Mouse (Mus musculus) embryonic facial prominence, embryonic 14.5 days (tissue): Measurements from ENCODE around the gene Gdpd3. TPM values are rescaled to one million over a fixed set of nuclear protein-coding genes. Genes with fewer than 3 reads are reported as not detected.
A peak's percentile ranks its signal among the peaks of the same experiment; 100 is the strongest.
"Not testable (repeated sequence)": the region's sequence is repeated elsewhere in the genome, so short reads cannot be mapped to it uniquely, and the experiment has no call there.

Experiments
- ATAC-seq: fragments of 200-750 bp; cut with Nextera tagmentation; 2 replicates; pipeline ENCODE4 v1.8.0; 2017; ENCODE audit warnings: low read depth, moderate number of reproducible peaks, moderate TSS enrichment
- DNase-seq: peaks from one replicate; pipeline ENCODE4 v3.0.0-alpha.2; 2015; ENCODE audit warnings: low spot score
- H3K27ac ChIP-seq: fragments of 300-500 bp; sonication (generic); replicated peaks from 2 replicates; pipeline ENCODE4 v1.5.1; 2014; ENCODE audit warnings: low read depth, mild to moderate bottlenecking, low read length, moderate library complexity
- H3K27me3 ChIP-seq: fragments of 300-500 bp; sonication (generic); replicated peaks from 2 replicates; pipeline ENCODE4 v1.6.1; 2014; ENCODE audit warnings: low read length; ENCODE audit not compliant: control insufficient read depth, insufficient read depth
- H3K36me3 ChIP-seq: fragments of 300-500 bp; sonication (generic); 2 replicates; pipeline ENCODE4 v1.6.1; 2014; ENCODE audit warnings: low read length, mixed read lengths; ENCODE audit not compliant: control insufficient read depth, insufficient read depth
- H3K4me1 ChIP-seq: fragments of 300-500 bp; sonication (generic); 2 replicates; pipeline ENCODE4 v1.6.1; 2014; ENCODE audit warnings: antibody characterized with exemption, low read length; ENCODE audit not compliant: control insufficient read depth, insufficient read depth
- H3K4me2 ChIP-seq: fragments of 300-500 bp; sonication (generic); 2 replicates; pipeline ENCODE4 v1.6.1; 2014; ENCODE audit warnings: low read depth, mild to moderate bottlenecking, low read length, moderate library complexity, mixed read lengths
- H3K4me3 ChIP-seq: fragments of 300-500 bp; sonication (generic); 2 replicates; pipeline ENCODE4 v1.5.1; 2014; ENCODE audit warnings: low read depth, mild to moderate bottlenecking, low read length
- H3K9ac ChIP-seq: fragments of 300-500 bp; sonication (generic); 2 replicates; pipeline ENCODE4 v1.6.1; 2014; ENCODE audit warnings: low read depth, mild to moderate bottlenecking, low read length, moderate library complexity, mixed read lengths
- H3K9me3 ChIP-seq: fragments of 300-500 bp; sonication (generic); 2 replicates; pipeline ENCODE4 v1.6.1; 2016; ENCODE audit warnings: low read length; ENCODE audit not compliant: control insufficient read depth
- WGBS: fragments of 180-500 bp; shearing (Covaris S2); extraction: QIAGEN DNeasy Blood & Tissue Kit; methylation state at CpG from one replicate; pipeline ENCODE4 v1.1.7; 2014; 5-methylcytosine and 5-hydroxymethylcytosine counted together
- polyA plus RNA-seq: library from polyadenylated mRNA; unstranded; fragments of >200 nt; fragmentation: Nextera tagmentation; extraction: Ambion mirVana; gene quantifications from 2 replicates; pipeline ENCODE4 v1.2.1, GENCODE M21; 2014

The Gdpd3 gene
- polyA plus RNA-seq, 1 experiment from 2014 or later = 5.1 TPM

- Histone ChIP-seq H3K4me1 (peaks cover 33% of the 10 kb centered on the region), H3K9ac (peak overlapping the region; percentile 90), H3K4me2 (peak overlapping the region; percentile 95), H3K36me3 (peaks cover 25% of the 10 kb centered on the region; the same call in 1 of the 2 replicates), H3K27me3 (no peaks in the 10 kb centered on the region), H3K27ac (peak overlapping the region; percentile 88), H3K4me3 (peak overlapping the region; percentile 85), H3K9me3 (no peaks in the 10 kb centered on the region)
- WGBS = 49% methylated on average over 10 of the region's 10 CpGs
- no peak for ATAC-seq
- peak; percentile 19 for DNase-seq
These were observed 11.3 kb downstream of the Gdpd3 start for GRCm38 (mm10) chr7:126777476-126777875.

GRCm38 (mm10) chr7:126778147-126778546, 12.0 kb downstream of the Gdpd3 start:
- 0 out of 2 replicates have a peak overlapping the region, but pooled peaks have one; percentile 85 for H3K4me3 ChIP-seq
- no peak for ATAC-seq
- WGBS = 85% methylated on average over 3 of the region's 3 CpGs
- no peak overlapping the region for H3K27ac ChIP-seq
- H3K9ac ChIP-seq = peak overlapping the region; percentile 90; the same call in 1 of the 2 replicates
- H3K4me1 ChIP-seq = peaks cover 33% of the 10 kb centered on the region
- H3K27me3 ChIP-seq = no peaks in the 10 kb centered on the region
- peak overlapping the region; percentile 95; the same call in 1 of the 2 replicates for H3K4me2 ChIP-seq
- no peaks in the 10 kb centered on the region for H3K9me3 ChIP-seq
- H3K36me3 ChIP-seq = peaks cover 21% of the 10 kb centered on the region; the same call in 1 of the 2 replicates
- no peak for DNase-seq

- H3K9ac ChIP-seq, ATAC-seq, H3K27me3 ChIP-seq, DNase-seq, H3K27ac ChIP-seq, H3K4me3 ChIP-seq, H3K9me3 ChIP-seq, H3K4me2 ChIP-seq: not testable (repeated sequence)
- WGBS = 93% methylated on average over 7 of the region's 7 CpGs
- peaks cover 33% of the 10 kb centered on the region for H3K4me1 ChIP-seq
- H3K36me3 ChIP-seq = peaks cover 19% of the 10 kb centered on the region; the same call in 1 of the 2 replicates
These were observed 13.0 kb downstream of the Gdpd3 start for GRCm38 (mm10) chr7:126779101-126779500.

- ATAC-seq = peak; percentile 77
- Histone ChIP-seq H3K9ac (peak overlapping the region; percentile 66), H3K4me2 (peak overlapping the region; percentile 93), H3K4me1 (peaks cover 33% of the 10 kb centered on the region), H3K27ac (peak overlapping the region; percentile 35), H3K4me3 (peak overlapping the region; percentile 46), H3K9me3 (no peaks in the 10 kb centered on the region), H3K27me3 (no peaks in the 10 kb centered on the region), H3K36me3 (peaks cover 31% of the 10 kb centered on the region)
- 0% methylated on average over 21 of the region's 21 CpGs for WGBS
- DNase-seq = peak; percentile 96
These were observed 14.1 kb downstream of the Gdpd3 start for GRCm38 (mm10) chr7:126779983-126780970.

- ATAC-seq = no peak
- 4% methylated on average over 21 of the region's 22 CpGs for WGBS
- DNase-seq = no peak
These were observed 15.0 kb downstream of the Gdpd3 start, which contains the start of gene Tbx6 for GRCm38 (mm10) chr7:126780971-126781635. Gene Tbx6, plus strand, starts transcription at chr7:126781483.

GRCm38 (mm10) chr7:126781661-126782370, 15.7 kb downstream of the Gdpd3 start:
- peaks cover 27% of the 10 kb centered on the region for H3K4me1 ChIP-seq
- no peak overlapping the region for H3K4me3 ChIP-seq
- H3K36me3 ChIP-seq = peaks cover 40% of the 10 kb centered on the region
- peak overlapping the region; percentile 93; the same call in 1 of the 2 replicates for H3K4me2 ChIP-seq
- no peaks in the 10 kb centered on the region for H3K27me3 ChIP-seq
- no peak for DNase-seq
- peak overlapping the region; percentile 66; the same call in 1 of the 2 replicates for H3K9ac ChIP-seq
- ATAC-seq = no peak
- 35% methylated on average over 11 of the region's 11 CpGs for WGBS
- no peak overlapping the region for H3K27ac ChIP-seq
- no peaks in the 10 kb centered on the region for H3K9me3 ChIP-seq

More at GRCm38 (mm10) chr7:126780971-126781635, 15.0 kb downstream of the Gdpd3 start, which contains the start of gene Tbx6:
- peaks cover 29% of the 10 kb centered on the region for H3K4me1 ChIP-seq
- H3K4me2 ChIP-seq = peak within 1 kb of the TSS; percentile 93
- H3K9me3 ChIP-seq = no peaks in the 10 kb centered on the region
- no peaks in the 10 kb centered on the region for H3K27me3 ChIP-seq
- H3K36me3 ChIP-seq = peaks cover 33% of the 10 kb centered on the region
- peak within 1 kb of the TSS; percentile 46 for H3K4me3 ChIP-seq
- H3K27ac ChIP-seq = peak within 1 kb of the TSS; percentile 35; the same call in 1 of the 2 replicates
- H3K9ac ChIP-seq = peak within 1 kb of the TSS; percentile 66

GRCm38 (mm10) chr7:126782693-126783092, 16.6 kb downstream of the Gdpd3 start:
- no peak overlapping the region for H3K4me2 ChIP-seq
- 80% methylated on average over 13 of the region's 13 CpGs for WGBS
- H3K27ac ChIP-seq = no peak overlapping the region
- H3K9me3 ChIP-seq = no peaks in the 10 kb centered on the region
- DNase-seq = no peak
- peaks cover 20% of the 10 kb centered on the region for H3K4me1 ChIP-seq
- H3K36me3 ChIP-seq = peaks cover 49% of the 10 kb centered on the region
- no peaks in the 10 kb centered on the region for H3K27me3 ChIP-seq
- 0 out of 2 replicates have a peak overlapping the region, but pooled peaks have one; percentile 5 for H3K9ac ChIP-seq
- ATAC-seq = no peak
- no peak overlapping the region for H3K4me3 ChIP-seq

- no peak overlapping the region for H3K27ac ChIP-seq
- peaks cover 15% of the 10 kb centered on the region for H3K4me1 ChIP-seq
- ATAC-seq (no peak), DNase-seq (no peak)
- H3K36me3 ChIP-seq = peaks cover 59% of the 10 kb centered on the region
- no peaks in the 10 kb centered on the region for H3K27me3 ChIP-seq
- H3K9ac ChIP-seq = no peak overlapping the region
- H3K4me3 ChIP-seq = no peak overlapping the region
- 82% methylated on average over 6 of the region's 7 CpGs for WGBS
- no peaks in the 10 kb centered on the region for H3K9me3 ChIP-seq
- H3K4me2 ChIP-seq = no peak overlapping the region
These were observed 18.3 kb downstream of the Gdpd3 start for GRCm38 (mm10) chr7:126784469-126784868.
